Mouse (Mus musculus) myocyte (in vitro differentiated cells): ENCODE data around the gene Prph2.

Experiments
- MAX ChIP-seq: IDR thresholded peaks from one replicate; pipeline ENCODE4 v1.6.1; 2011; ENCODE audit warnings: low read depth, mild to moderate bottlenecking, control low read depth
- MYOD1 ChIP-seq, 3 experiments: IDR thresholded peaks; one replicate each; pipeline ENCODE4 v1.6.1; 2011; ENCODE audit warnings: control low read depth in 2 of 3, low read depth in 2 of 3, mild to moderate bottlenecking in 2 of 3, moderate library complexity in 1 of 3; ENCODE audit not compliant: insufficient read length in 2 of 3, control insufficient read depth in 1 of 3
- POLR2A ChIP-seq: IDR thresholded peaks from one replicate; pipeline ENCODE4 v1.6.1; 2011; ENCODE audit warnings: low read depth, mild to moderate bottlenecking, control low read depth, moderate library complexity; ENCODE audit not compliant: insufficient read length
- TCF12 ChIP-seq: IDR thresholded peaks from one replicate; pipeline ENCODE4 v1.6.1; 2011; ENCODE audit warnings: mild to moderate bottlenecking, control low read depth; ENCODE audit not compliant: poor library complexity, insufficient read depth, severe bottlenecking
- USF1 ChIP-seq: IDR thresholded peaks from one replicate; pipeline ENCODE4 v1.6.1; 2011; ENCODE audit warnings: low read depth, mild to moderate bottlenecking, control low read depth, moderate library complexity

DNA sequence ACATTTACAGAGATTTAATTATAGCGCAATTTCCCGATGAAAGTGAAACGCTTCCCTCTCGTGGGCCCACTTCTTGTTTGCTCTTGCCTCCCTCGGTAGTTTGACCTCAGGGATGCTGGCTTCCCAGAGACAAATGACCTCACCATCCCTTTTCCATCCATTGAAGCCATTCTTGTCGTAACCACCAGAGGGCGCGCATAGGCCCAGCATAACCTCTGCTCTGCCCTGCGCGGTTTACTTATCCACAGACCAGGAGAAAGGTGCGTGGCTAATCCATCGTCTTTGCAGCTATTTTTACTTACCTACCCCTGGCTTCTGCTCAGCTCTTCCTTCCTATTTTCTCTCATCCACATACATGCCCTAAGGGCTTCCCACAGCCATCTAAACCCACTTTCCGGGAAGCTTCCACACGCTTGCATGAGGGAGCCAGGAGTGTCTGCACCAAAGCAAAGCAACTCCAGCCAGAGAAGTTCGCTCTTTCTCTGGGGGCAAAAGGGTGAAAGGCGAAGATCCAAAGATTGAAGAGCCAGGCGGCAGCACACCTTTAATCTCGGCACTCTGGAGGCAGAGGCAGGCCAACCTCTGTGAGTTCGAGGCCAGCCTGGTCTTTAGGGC lies 6.3 kb upstream of the Prph2 start:
- TF ChIP-seq POLR2A (no peak), TCF12 (no peak), USF1 (no peak), MYOD1 (IDR thresholded peaks at IDR 0.05; ENCODE audit: control insufficient read depth in 1 of 3, insufficient read length in 2 of 3, low read depth in 2 of 3) (no peak), MAX (no peak)
